Mouse (Mus musculus): ENCODE results near the gene Ccr6. TPM values are rescaled to one million over a fixed set of nuclear protein-coding genes. Genes with fewer than 3 reads are reported as not detected.

Ccr6 gene
- polyA plus RNA-seq, 1 experiment from 2014 or later: not detected

GRCm38 (mm10) chr17:8241645-8242044 lies 5.8 kb downstream of the Ccr6 start:
- ATAC-seq (ENCODE audit: low read depth): no peak
- no peak overlapping the region for H3K9ac ChIP-seq (replicated peaks; ENCODE audit: low read depth, low read length)
- no peaks in the 10 kb centered on the region for H3K27me3 ChIP-seq (ENCODE audit: control insufficient read depth, insufficient read depth, low read length)
- no peak overlapping the region for H3K27ac ChIP-seq (ENCODE audit: low read depth, low read length)
- 76% methylated on average over 12 of the region's 12 CpGs for WGBS
- H3K4me2 ChIP-seq (ENCODE audit: low read depth, low read length): no peak overlapping the region
- H3K4me1 ChIP-seq (ENCODE audit: control insufficient read depth, insufficient read depth, low read length): no peaks in the 10 kb centered on the region
- no peaks in the 10 kb centered on the region for H3K9me3 ChIP-seq (ENCODE audit: control insufficient read depth, low read length)
- H3K4me3 ChIP-seq (ENCODE audit: low read depth, low read length): no peak overlapping the region
- H3K36me3 ChIP-seq (ENCODE audit: control insufficient read depth, insufficient read depth, low read length): no peaks in the 10 kb centered on the region

GRCm38 (mm10) chr17:8242186-8242585 lies 6.3 kb downstream of the Ccr6 start:
- H3K27ac ChIP-seq (ENCODE audit: low read depth, low read length): no peak overlapping the region
- no peak overlapping the region for H3K4me3 ChIP-seq (ENCODE audit: low read depth, low read length)
- no peaks in the 10 kb centered on the region for H3K9me3 ChIP-seq (ENCODE audit: control insufficient read depth, low read length)
- no peaks in the 10 kb centered on the region for H3K4me1 ChIP-seq (ENCODE audit: control insufficient read depth, insufficient read depth, low read length)
- no peak overlapping the region for H3K4me2 ChIP-seq (ENCODE audit: low read depth, low read length)
- ATAC-seq (ENCODE audit: low read depth): no peak
- 95% methylated on average over 11 of the region's 11 CpGs for WGBS
- no peaks in the 10 kb centered on the region for H3K36me3 ChIP-seq (ENCODE audit: control insufficient read depth, insufficient read depth, low read length)
- H3K27me3 ChIP-seq (ENCODE audit: control insufficient read depth, insufficient read depth, low read length): no peaks in the 10 kb centered on the region
- no peak overlapping the region for H3K9ac ChIP-seq (replicated peaks; ENCODE audit: low read depth, low read length)

GRCm38 (mm10) chr17:8244124-8244523 lies 8.3 kb downstream of the Ccr6 start:
- no peak overlapping the region for H3K9ac ChIP-seq (replicated peaks; ENCODE audit: low read depth, low read length)

GRCm38 (mm10) chr17:8246102-8246754 lies 10.4 kb downstream of the Ccr6 start:
- Histone ChIP-seq H3K4me3 (ENCODE audit: low read depth, low read length) (no peak overlapping the region), H3K9me3 (ENCODE audit: control insufficient read depth, low read length) (no peaks in the 10 kb centered on the region), H3K27ac (ENCODE audit: low read depth, low read length) (no peak overlapping the region), H3K4me2 (ENCODE audit: low read depth, low read length) (no peak overlapping the region), H3K36me3 (ENCODE audit: control insufficient read depth, insufficient read depth, low read length) (no peaks in the 10 kb centered on the region), H3K9ac (replicated peaks; ENCODE audit: low read depth, low read length) (no peak overlapping the region), H3K4me1 (ENCODE audit: control insufficient read depth, insufficient read depth, low read length) (no peaks in the 10 kb centered on the region), H3K27me3 (ENCODE audit: control insufficient read depth, insufficient read depth, low read length) (no peaks in the 10 kb centered on the region)
- ATAC-seq (ENCODE audit: low read depth): no peak
- 86% methylated on average over 4 of the region's 4 CpGs for WGBS

More at GRCm38 (mm10) chr17:8244124-8244523, 8.3 kb downstream of the Ccr6 start:
- Histone ChIP-seq H3K27ac (ENCODE audit: low read depth, low read length) (no peak overlapping the region), H3K4me2 (ENCODE audit: low read depth, low read length) (no peak overlapping the region), H3K36me3 (ENCODE audit: control insufficient read depth, insufficient read depth, low read length) (no peaks in the 10 kb centered on the region), H3K27me3 (ENCODE audit: control insufficient read depth, insufficient read depth, low read length) (no peaks in the 10 kb centered on the region), H3K4me1 (ENCODE audit: control insufficient read depth, insufficient read depth, low read length) (no peaks in the 10 kb centered on the region), H3K4me3 (ENCODE audit: low read depth, low read length) (no peak overlapping the region), H3K9me3 (ENCODE audit: control insufficient read depth, low read length) (no peaks in the 10 kb centered on the region)
- no peak for ATAC-seq (ENCODE audit: low read depth)
- WGBS: 73% methylated on average over 2 of the region's 2 CpGs

- H3K27ac ChIP-seq (ENCODE audit: low read depth, low read length): no peak overlapping the region
Measured at GRCm38 (mm10) chr17:8251704-8252103, 15.9 kb downstream of the Ccr6 start.

GRCm38 (mm10) chr17:8254268-8254667 lies 18.4 kb downstream of the Ccr6 start:
- no peaks in the 10 kb centered on the region for H3K4me1 ChIP-seq (ENCODE audit: control insufficient read depth, insufficient read depth, low read length)
- H3K27me3 ChIP-seq (ENCODE audit: control insufficient read depth, insufficient read depth, low read length): no peaks in the 10 kb centered on the region
- no peak for ATAC-seq (ENCODE audit: low read depth)
- no peak overlapping the region for H3K9ac ChIP-seq (replicated peaks; ENCODE audit: low read depth, low read length)
- no peaks in the 10 kb centered on the region for H3K36me3 ChIP-seq (ENCODE audit: control insufficient read depth, insufficient read depth, low read length)
- no peak overlapping the region for H3K4me2 ChIP-seq (ENCODE audit: low read depth, low read length)
- H3K27ac ChIP-seq (ENCODE audit: low read depth, low read length): no peak overlapping the region
- H3K9me3 ChIP-seq (ENCODE audit: control insufficient read depth, low read length): no peaks in the 10 kb centered on the region
- no peak overlapping the region for H3K4me3 ChIP-seq (ENCODE audit: low read depth, low read length)

More at GRCm38 (mm10) chr17:8251704-8252103, 15.9 kb downstream of the Ccr6 start:
- Histone ChIP-seq H3K4me3 (ENCODE audit: low read depth, low read length) (no peak overlapping the region), H3K9me3 (ENCODE audit: control insufficient read depth, low read length) (no peaks in the 10 kb centered on the region), H3K27me3 (ENCODE audit: control insufficient read depth, insufficient read depth, low read length) (no peaks in the 10 kb centered on the region), H3K4me2 (ENCODE audit: low read depth, low read length) (no peak overlapping the region), H3K9ac (replicated peaks; ENCODE audit: low read depth, low read length) (no peak overlapping the region), H3K4me1 (ENCODE audit: control insufficient read depth, insufficient read depth, low read length) (no peaks in the 10 kb centered on the region), H3K36me3 (ENCODE audit: control insufficient read depth, insufficient read depth, low read length) (no peaks in the 10 kb centered on the region)
- ATAC-seq (ENCODE audit: low read depth): no peak
- 93% methylated on average over 7 of the region's 7 CpGs for WGBS

- Histone ChIP-seq H3K4me2 (ENCODE audit: low read depth, low read length) (no peak overlapping the region), H3K9ac (replicated peaks; ENCODE audit: low read depth, low read length) (no peak overlapping the region), H3K9me3 (ENCODE audit: control insufficient read depth, low read length) (no peaks in the 10 kb centered on the region), H3K4me1 (ENCODE audit: control insufficient read depth, insufficient read depth, low read length) (no peaks in the 10 kb centered on the region), H3K4me3 (ENCODE audit: low read depth, low read length) (no peak overlapping the region), H3K36me3 (ENCODE audit: control insufficient read depth, insufficient read depth, low read length) (no peaks in the 10 kb centered on the region), H3K27ac (ENCODE audit: low read depth, low read length) (no peak overlapping the region), H3K27me3 (ENCODE audit: control insufficient read depth, insufficient read depth, low read length) (no peaks in the 10 kb centered on the region)
- WGBS: 71% methylated on average over 3 of the region's 3 CpGs
- no peak for ATAC-seq (ENCODE audit: low read depth)
Measured at GRCm38 (mm10) chr17:8254914-8255313, 19.1 kb downstream of the Ccr6 start.

- Histone ChIP-seq H3K27me3 (ENCODE audit: control insufficient read depth, insufficient read depth, low read length) (no peaks in the 10 kb centered on the region), H3K36me3 (ENCODE audit: control insufficient read depth, insufficient read depth, low read length) (no peaks in the 10 kb centered on the region), H3K9me3 (ENCODE audit: control insufficient read depth, low read length) (no peaks in the 10 kb centered on the region), H3K4me3 (ENCODE audit: low read depth, low read length) (no peak overlapping the region), H3K9ac (replicated peaks; ENCODE audit: low read depth, low read length) (no peak overlapping the region), H3K4me1 (ENCODE audit: control insufficient read depth, insufficient read depth, low read length) (no peaks in the 10 kb centered on the region), H3K27ac (ENCODE audit: low read depth, low read length) (no peak overlapping the region), H3K4me2 (ENCODE audit: low read depth, low read length) (no peak overlapping the region)
- no peak for ATAC-seq (ENCODE audit: low read depth)
- WGBS: 86% methylated on average over 6 of the region's 6 CpGs
Measured at GRCm38 (mm10) chr17:8255583-8255982, 19.7 kb downstream of the Ccr6 start.

GRCm38 (mm10) chr17:8256982-8257381 lies 21.1 kb downstream of the Ccr6 start:
- H3K4me1 ChIP-seq (ENCODE audit: control insufficient read depth, insufficient read depth, low read length): no peaks in the 10 kb centered on the region
- no peak overlapping the region for H3K27ac ChIP-seq (ENCODE audit: low read depth, low read length)
- no peak overlapping the region for H3K9ac ChIP-seq (replicated peaks; ENCODE audit: low read depth, low read length)
- H3K9me3 ChIP-seq (ENCODE audit: control insufficient read depth, low read length): no peaks in the 10 kb centered on the region
- H3K4me3 ChIP-seq (ENCODE audit: low read depth, low read length): no peak overlapping the region
- ATAC-seq (ENCODE audit: low read depth): no peak
- 72% methylated on average over 8 of the region's 8 CpGs for whole genome bisulfite sequencing
- no peaks in the 10 kb centered on the region for H3K27me3 ChIP-seq (ENCODE audit: control insufficient read depth, insufficient read depth, low read length)
- no peak overlapping the region for H3K4me2 ChIP-seq (ENCODE audit: low read depth, low read length)
- H3K36me3 ChIP-seq (ENCODE audit: control insufficient read depth, insufficient read depth, low read length): no peaks in the 10 kb centered on the region

Data from neural tube, embryonic 14.5 days (tissue).